Mouse (Mus musculus) limb, embryonic 11.5 days (tissue): ENCODE measurements around the gene Gm49403. TPM values are rescaled to one million over a fixed set of nuclear protein-coding genes. Genes with fewer than 3 reads are reported as not detected.
"Not testable (repeated sequence)": the region's sequence is repeated elsewhere in the genome, so short reads cannot be mapped to it uniquely, and the experiment has no call there.

ENCODE experiments used
- ATAC-seq: fragments of 200-750 bp; cut with Nextera tagmentation; 2 replicates; pipeline ENCODE4 v1.8.0; 2017; ENCODE audit warnings: low read depth; ENCODE audit not compliant: insufficient number of reproducible peaks, low FRiP score, low TSS enrichment
- DNase-seq: peaks from one replicate; pipeline ENCODE4 v3.0.0-alpha.2; 2015; ENCODE audit warnings: low spot score
- H3K27ac ChIP-seq: fragments of 300-500 bp; sonication (generic); replicated peaks from 2 replicates; pipeline ENCODE4 v1.5.1; 2014; ENCODE audit warnings: low read depth, mild to moderate bottlenecking, low read length
- H3K27me3 ChIP-seq: fragments of 300-500 bp; sonication (generic); 2 replicates; pipeline ENCODE4 v1.6.1; 2014; ENCODE audit warnings: mild to moderate bottlenecking, low read length, mixed read lengths; ENCODE audit not compliant: control insufficient read depth, insufficient read depth
- H3K36me3 ChIP-seq: fragments of 300-500 bp; sonication (generic); 2 replicates; pipeline ENCODE4 v1.6.1; 2014; ENCODE audit warnings: mild to moderate bottlenecking, low read length, moderate library complexity, mixed read lengths; ENCODE audit not compliant: control insufficient read depth, insufficient read depth
- H3K4me1 ChIP-seq: fragments of 300-500 bp; sonication (generic); 2 replicates; pipeline ENCODE4 v1.6.1; 2014; ENCODE audit warnings: low read length, mixed read lengths; ENCODE audit not compliant: control insufficient read depth, insufficient read depth
- H3K4me2 ChIP-seq: fragments of 300-500 bp; sonication (generic); 2 replicates; pipeline ENCODE4 v1.6.1; 2014; ENCODE audit warnings: low read depth, mild to moderate bottlenecking, moderate library complexity; ENCODE audit not compliant: severe bottlenecking
- H3K4me3 ChIP-seq: fragments of 300-500 bp; sonication (generic); 2 replicates; pipeline ENCODE4 v1.5.1; 2014; ENCODE audit warnings: low read depth, low read length
- H3K9ac ChIP-seq: fragments of 300-500 bp; sonication (generic); 2 replicates; pipeline ENCODE4 v1.6.1; 2014; ENCODE audit warnings: mild to moderate bottlenecking, low read length
- H3K9me3 ChIP-seq: fragments of 300-500 bp; sonication (generic); 2 replicates; pipeline ENCODE4 v1.6.1; 2016; ENCODE audit warnings: low read length; ENCODE audit not compliant: control insufficient read depth
- WGBS: fragments of 180-500 bp; shearing (Covaris S2); extraction: QIAGEN DNeasy Blood & Tissue Kit; methylation state at CpG from one replicate; pipeline ENCODE4 v1.1.7; 2014; 5-methylcytosine and 5-hydroxymethylcytosine counted together
- polyA plus RNA-seq: library from polyadenylated mRNA; unstranded; fragments of >200 nt; fragmentation: Nextera tagmentation; extraction: Ambion mirVana; gene quantifications from 2 replicates; pipeline ENCODE4 v1.2.1, GENCODE M21; 2014

Gm49403 gene
- polyA plus RNA-seq, 1 experiment from 2014 or later: not detected

DNA sequence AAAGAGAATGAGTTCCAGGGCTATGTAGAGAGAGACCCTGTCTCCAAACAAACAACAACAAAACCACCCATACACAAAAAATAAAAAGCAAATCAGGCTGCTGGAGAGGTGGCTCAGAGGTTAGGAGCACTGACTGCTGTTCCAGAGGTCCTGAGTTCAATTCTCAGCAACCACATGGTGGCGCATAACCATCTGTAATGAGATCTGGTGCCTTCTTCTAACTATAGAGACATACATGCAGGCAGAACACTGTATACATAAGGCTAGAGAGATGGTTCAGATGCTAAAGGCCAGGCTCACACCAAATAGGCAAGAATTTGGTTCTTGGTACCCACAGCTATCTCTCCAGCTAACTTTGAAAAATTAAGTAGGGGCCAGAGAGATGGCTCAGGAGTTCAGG is 24.7 kb upstream of the Gm49403 start:
- no peaks in the 10 kb centered on the region for H3K9me3 ChIP-seq
- H3K27me3 ChIP-seq: no peaks in the 10 kb centered on the region
- 16% methylated on average over 1 of the region's 1 CpGs for whole genome bisulfite sequencing
- no peaks in the 10 kb centered on the region for H3K36me3 ChIP-seq
- no peaks in the 10 kb centered on the region for H3K4me1 ChIP-seq
- H3K4me2 ChIP-seq: no peak overlapping the region
- H3K27ac ChIP-seq: no peak overlapping the region
- DNase-seq (no peak), ATAC-seq (no peak)
- H3K4me3 ChIP-seq: no peak overlapping the region
- no peak overlapping the region for H3K9ac ChIP-seq

DNA sequence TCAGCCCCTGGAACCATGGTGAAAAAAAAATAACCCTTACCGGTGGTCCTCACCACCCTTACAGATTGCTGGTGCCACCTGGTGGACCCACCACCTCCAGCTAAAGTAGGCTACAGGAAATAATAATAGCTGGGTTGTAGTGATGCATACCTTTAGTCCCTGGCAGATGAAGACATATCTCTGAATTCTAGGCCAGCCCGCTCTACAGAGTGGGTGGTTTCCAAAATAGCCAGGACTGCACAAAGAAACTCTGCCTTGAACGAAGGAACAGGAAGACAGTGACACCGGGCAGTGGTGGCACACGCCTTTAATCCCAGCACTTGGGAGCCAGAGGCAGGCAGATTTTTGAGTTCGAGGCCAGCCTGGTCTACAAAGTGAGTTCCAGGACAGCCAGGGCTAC is 19.5 kb upstream of the Gm49403 start:
- Histone ChIP-seq H3K4me1 (no peaks in the 10 kb centered on the region), H3K9ac (no peak overlapping the region), H3K4me2 (no peak overlapping the region), H3K27ac (no peak overlapping the region), H3K36me3 (no peaks in the 10 kb centered on the region), H3K27me3 (no peaks in the 10 kb centered on the region), H3K4me3 (no peak overlapping the region), H3K9me3 (no peaks in the 10 kb centered on the region)
- DNase-seq (no peak), ATAC-seq (no peak)
- 83% methylated on average over 6 of the region's 6 CpGs for WGBS

DNA sequence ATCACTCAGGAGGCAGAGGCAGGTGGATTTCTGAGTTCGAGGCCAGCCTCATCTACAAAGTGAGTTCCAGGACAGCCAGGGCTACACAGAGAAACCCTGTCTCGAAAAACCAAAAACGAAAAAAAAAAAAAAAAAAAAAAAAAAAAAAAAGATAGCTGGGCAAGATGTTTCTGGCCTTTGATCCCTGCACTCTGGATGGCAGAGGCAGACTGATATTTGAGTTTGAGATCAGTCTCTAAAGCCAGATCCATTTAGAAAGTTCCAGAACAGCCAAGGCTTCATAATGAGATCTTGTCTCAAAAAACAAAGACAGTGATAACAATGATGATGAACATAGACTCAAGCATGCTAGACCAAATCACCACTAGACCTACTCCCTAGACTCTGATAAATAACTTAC is 13.3 kb upstream of the Gm49403 start:
- WGBS: 76% methylated on average over 3 of the region's 3 CpGs
- not testable (repeated sequence) for H3K27ac ChIP-seq, ATAC-seq, H3K9ac ChIP-seq, H3K4me3 ChIP-seq, H3K9me3 ChIP-seq, DNase-seq, H3K36me3 ChIP-seq, H3K27me3 ChIP-seq, H3K4me1 ChIP-seq
- 0 out of 2 replicates have a peak overlapping the region, but pooled peaks have one; percentile 55 for H3K4me2 ChIP-seq

DNA sequence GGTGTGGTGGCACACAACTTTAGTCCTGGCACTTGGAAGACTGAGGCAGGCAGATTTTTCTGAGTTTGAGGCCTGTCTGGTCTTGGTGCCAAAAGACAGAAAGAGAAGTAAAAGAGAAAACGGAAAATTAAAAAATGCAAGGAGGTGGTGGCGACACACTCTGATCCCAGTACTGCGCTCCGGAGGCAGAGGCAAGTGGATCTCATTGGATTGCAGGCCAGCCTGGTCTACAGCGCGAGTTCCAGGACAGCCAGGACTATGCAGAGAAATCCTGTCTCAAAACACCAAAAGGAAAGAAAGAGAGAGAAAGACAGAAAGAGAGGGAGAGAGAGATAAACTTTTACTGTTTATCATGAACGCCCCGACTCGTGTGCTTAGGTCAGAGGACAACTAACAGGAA is 12.9 kb upstream of the Gm49403 start:
- ATAC-seq (peak; percentile 1; the same call in 1 of the 2 replicates), DNase-seq (no peak)
- whole genome bisulfite sequencing: 58% methylated on average over 9 of the region's 9 CpGs
- H3K4me2 ChIP-seq: peak overlapping the region; percentile 55
- H3K4me3 ChIP-seq: peak overlapping the region; percentile 74
- H3K27me3 ChIP-seq: no peaks in the 10 kb centered on the region
- H3K36me3 ChIP-seq: peaks cover 8% of the 10 kb centered on the region
- no peaks in the 10 kb centered on the region for H3K9me3 ChIP-seq
- H3K27ac ChIP-seq: no peak overlapping the region
- H3K4me1 ChIP-seq: peaks cover 5% of the 10 kb centered on the region; the same call in 1 of the 2 replicates
- peak overlapping the region; percentile 78 for H3K9ac ChIP-seq

DNA sequence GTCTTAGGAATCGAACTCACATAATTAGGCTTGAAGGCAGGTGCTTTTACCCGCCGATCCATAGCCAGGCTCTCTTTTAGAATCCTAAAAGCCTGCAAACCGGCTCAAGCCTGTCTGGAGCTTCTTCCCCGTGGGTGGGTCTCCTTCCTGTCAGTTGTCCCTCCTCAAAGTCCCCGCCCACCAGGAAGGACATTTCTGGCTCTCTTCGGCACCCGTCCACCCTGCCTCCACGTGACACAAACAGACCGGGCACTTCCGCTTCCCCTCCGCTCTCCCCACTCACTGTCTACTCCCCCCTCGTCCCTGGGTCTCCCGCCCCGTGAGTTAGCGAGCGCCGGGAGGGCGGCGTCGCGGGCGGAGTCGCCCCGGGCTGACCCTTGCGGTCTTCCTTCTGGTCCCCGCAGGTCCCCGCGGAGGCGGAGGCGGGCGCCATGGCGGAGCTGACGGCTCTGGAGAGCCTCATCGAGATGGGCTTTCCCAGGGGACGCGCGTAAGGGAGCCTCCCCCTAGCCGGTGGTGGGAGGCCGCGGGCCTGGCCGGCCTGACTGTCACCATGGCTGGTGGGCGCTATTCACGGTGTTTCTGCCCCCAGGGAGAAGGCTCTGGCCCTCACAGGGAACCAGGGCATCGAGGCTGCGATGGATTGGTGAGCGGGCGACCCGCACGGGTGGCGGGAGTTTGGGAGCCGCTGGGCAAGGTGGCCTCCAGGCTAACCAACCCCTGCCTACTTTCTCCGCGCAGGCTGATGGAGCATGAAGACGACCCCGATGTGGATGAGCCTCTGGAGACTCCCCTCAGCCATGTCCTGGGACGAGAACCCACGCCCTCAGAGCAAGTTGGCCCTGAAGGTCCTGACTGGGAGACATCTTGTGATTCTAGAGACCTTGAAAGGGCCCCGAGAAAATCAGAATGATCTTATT is 12.2 kb upstream of the Gm49403 start, which contains the start of gene Ubxn1:
Gene Ubxn1, plus strand, starts transcription at position 230 of the 920 bp plus-strand sequence.
- peak within 1 kb of the TSS; percentile 55 for H3K4me2 ChIP-seq
- H3K4me3 ChIP-seq: peak within 1 kb of the TSS; percentile 74
- no peaks in the 10 kb centered on the region for H3K9me3 ChIP-seq
- H3K4me1 ChIP-seq: peaks cover 5% of the 10 kb centered on the region; the same call in 1 of the 2 replicates
- H3K27me3 ChIP-seq: no peaks in the 10 kb centered on the region
- WGBS: under 1% methylated on average over 59 of the region's 59 CpGs
- DNase-seq (peak; percentile 95), ATAC-seq (peak; percentile 95)
- peak within 1 kb of the TSS; percentile 78 for H3K9ac ChIP-seq
- H3K27ac ChIP-seq: no peak within 1 kb of the TSS; the same call in 1 of the 2 replicates
- peaks cover 8% of the 10 kb centered on the region for H3K36me3 ChIP-seq

DNA sequence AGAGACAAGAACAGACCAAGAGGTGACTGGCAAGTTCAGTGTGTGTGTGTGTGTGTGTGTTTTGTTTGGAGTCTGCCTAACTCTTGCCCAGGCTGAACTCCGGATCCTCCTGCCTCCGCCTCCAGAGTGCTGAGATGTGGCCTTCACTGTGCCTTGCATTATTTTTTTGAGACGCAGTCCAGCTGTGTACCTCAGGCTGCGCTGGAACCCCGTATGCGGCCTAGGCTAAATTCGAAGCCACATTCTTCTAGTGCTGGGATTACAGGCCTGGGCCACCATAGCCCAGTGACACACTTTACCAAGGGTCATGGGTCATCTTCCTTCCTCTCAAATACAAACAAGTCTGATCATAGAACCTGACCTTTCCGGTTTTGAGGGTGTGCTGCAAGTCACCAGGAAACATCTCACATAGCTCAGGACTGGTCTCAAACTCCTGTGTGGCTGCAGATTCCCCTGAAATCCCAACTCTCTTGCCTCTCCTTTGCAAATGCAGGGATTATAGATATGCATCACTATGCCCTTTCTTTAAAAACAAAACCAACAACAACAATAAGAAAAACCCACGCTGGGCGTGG is 11.4 kb upstream of the Gm49403 start:
- no peaks in the 10 kb centered on the region for H3K9me3 ChIP-seq
- H3K4me1 ChIP-seq: peaks cover 5% of the 10 kb centered on the region; the same call in 1 of the 2 replicates
- H3K27me3 ChIP-seq: no peaks in the 10 kb centered on the region
- H3K36me3 ChIP-seq: peaks cover 8% of the 10 kb centered on the region
- H3K4me3 ChIP-seq: peak overlapping the region; percentile 74
- 78% methylated on average over 10 of the region's 10 CpGs for WGBS
- DNase-seq: no peak
- peak overlapping the region; percentile 78 for H3K9ac ChIP-seq
- ATAC-seq: no peak
- peak overlapping the region; percentile 55 for H3K4me2 ChIP-seq
- H3K27ac ChIP-seq: no peak overlapping the region

DNA sequence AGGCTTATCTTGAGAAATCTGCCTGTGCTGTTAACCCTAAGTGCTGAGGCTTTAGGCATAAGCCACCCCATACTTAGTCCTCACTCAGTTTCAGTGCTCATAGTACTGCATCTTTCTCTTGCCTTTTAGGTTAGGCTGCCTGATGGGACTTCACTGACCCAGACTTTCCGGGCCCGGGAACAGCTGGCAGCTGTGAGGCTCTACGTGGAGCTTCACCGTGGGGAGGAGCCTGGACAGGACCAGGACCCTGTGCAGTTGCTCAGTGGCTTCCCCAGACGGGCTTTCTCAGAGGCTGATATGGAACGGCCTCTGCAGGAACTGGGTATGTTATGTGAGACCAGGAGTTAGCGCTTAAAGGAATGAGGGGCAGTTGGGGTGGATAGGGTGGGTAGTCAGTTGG is 8.7 kb upstream of the Gm49403 start:
- Histone ChIP-seq H3K9ac (no peak overlapping the region), H3K36me3 (peaks cover 8% of the 10 kb centered on the region), H3K9me3 (no peaks in the 10 kb centered on the region), H3K4me3 (no peak overlapping the region), H3K27ac (no peak overlapping the region), H3K4me1 (peaks cover 5% of the 10 kb centered on the region; the same call in 1 of the 2 replicates), H3K4me2 (no peak overlapping the region), H3K27me3 (no peaks in the 10 kb centered on the region)
- ATAC-seq (no peak), DNase-seq (no peak)
- WGBS: 93% methylated on average over 7 of the region's 7 CpGs

DNA sequence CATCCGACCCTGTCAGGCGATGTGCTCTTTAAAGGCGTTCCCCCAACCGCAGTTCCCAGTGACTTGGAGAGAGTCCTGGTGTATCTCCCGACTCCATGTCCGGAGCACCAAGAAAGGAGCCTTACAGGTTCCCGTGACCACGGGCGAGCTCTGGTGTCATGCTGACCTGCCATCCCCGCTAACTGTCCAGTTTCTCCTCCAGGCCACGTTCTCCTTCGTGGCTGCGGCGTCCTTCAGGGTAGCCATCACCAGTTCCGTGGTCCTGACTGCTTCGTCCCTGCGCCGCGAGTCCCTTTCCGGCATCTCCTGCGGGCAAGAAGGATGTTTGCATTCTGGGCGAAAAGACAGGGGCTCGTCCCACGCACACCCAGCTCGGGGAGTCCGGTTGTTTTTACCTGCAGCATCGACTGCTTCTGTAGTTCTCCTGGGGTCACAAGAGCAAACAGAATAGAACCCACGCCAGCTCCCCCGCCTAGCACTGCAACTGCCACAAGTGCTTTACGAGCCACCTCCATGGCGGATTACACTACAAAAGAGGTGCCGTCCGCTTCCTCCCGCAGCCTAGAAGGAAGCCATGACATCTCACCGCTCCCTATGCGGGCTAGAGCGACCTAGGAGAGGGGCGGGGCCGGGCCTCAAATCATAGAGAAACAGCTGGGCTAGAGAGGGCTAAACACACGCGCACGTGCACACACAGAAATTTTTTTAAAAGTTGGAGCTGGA is 3.3 kb upstream of the Gm49403 start, which contains the start of gene Uqcc3:
Gene Uqcc3, minus strand, starts transcription at position 613 of the 723 bp plus-strand sequence.
- peak; percentile 86 for DNase-seq
- Histone ChIP-seq H3K4me1 (no peaks in the 10 kb centered on the region), H3K36me3 (no peaks in the 10 kb centered on the region; the same call in 1 of the 2 replicates), H3K4me2 (peak within 1 kb of the TSS; percentile 59), H3K27me3 (no peaks in the 10 kb centered on the region), H3K9ac (peak within 1 kb of the TSS; percentile 65), H3K9me3 (no peaks in the 10 kb centered on the region), H3K27ac (no peak within 1 kb of the TSS; the same call in 1 of the 2 replicates), H3K4me3 (peak within 1 kb of the TSS; percentile 51)
- ATAC-seq: peak; percentile 94
- WGBS: under 1% methylated on average over 42 of the region's 42 CpGs
